Mouse (Mus musculus) heart, postnatal 0 days (tissue): Measurements from ENCODE around the gene Gtpbp4.
"Not testable (repeated sequence)": the region's sequence is repeated elsewhere in the genome, so short reads cannot be mapped to it uniquely, and the experiment has no call there.

Experiments
- CTCF ChIP-seq: IDR thresholded peaks from 2 replicates; pipeline ENCODE4 v1.5.1; 2016; ENCODE audit warnings: antibody characterized with exemption, control low read depth, low read depth
- EP300 ChIP-seq: IDR thresholded peaks from 2 replicates; pipeline ENCODE4 v1.6.1; 2016; ENCODE audit warnings: antibody characterized with exemption, low read depth

DNA sequence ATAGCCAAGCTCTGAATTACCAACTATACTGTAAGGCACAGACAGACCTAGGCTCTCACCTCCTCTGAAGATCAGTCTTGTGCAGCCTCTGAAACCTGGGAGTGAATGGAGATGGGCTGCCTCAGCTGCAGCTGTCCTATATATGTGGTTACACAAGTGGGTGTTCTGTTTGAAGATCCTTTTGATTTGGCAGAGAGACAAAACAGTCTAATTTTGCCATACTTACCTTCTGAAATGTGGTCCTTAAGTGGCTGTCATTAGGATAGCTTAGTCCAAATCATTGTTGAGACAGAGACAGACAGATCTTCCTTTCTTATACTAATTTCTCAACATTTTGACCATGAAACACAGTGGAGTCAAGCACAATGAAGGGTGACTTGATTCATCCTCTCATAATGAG, 47.8 kb downstream of the Gtpbp4 start, which contains the start of gene Gm9745:
- not testable (repeated sequence) for TF ChIP-seq CTCF, EP300
